Comparison of ENCODE assay signal across 22 mouse cellular contexts in genomic region chr7:46049981-46050380, GRCm38 (mm10). TPM values are rescaled to one million over a fixed set of nuclear protein-coding genes. Genes with fewer than 3 reads are reported as not detected.
"Had no signal": no experiment of that assay in that cellular context is flagged by ENCODE, and none has a peak within 500 bp of the region (broad histone marks: within the 10 kb centered on the region; RNA-seq: fewer than 3 reads in every experiment).

No protein-coding gene starts in this region.

- H3K9me3 ChIP-seq: lung, embryonic 15.5 days; megakaryocyte, embryonic 14.5 days; midbrain, embryonic 13.5 days; neural tube, embryonic 12.5 days; stomach, embryonic 15.5 days had no signal

- H3K4me3 ChIP-seq: lung, embryonic 15.5 days; megakaryocyte, embryonic 14.5 days; midbrain, embryonic 13.5 days; neural tube, embryonic 12.5 days; stomach, embryonic 15.5 days had no signal

- DNase-seq: liver, postnatal 0 days; lung, adult 2 months; lung, postnatal 14 days; lung, postnatal 36 days; right cerebral cortex, postnatal 14 days; thymus, adult 2 months; thymus, postnatal 25 days; thymus, postnatal 4 days had no signal

- H3K4me1 ChIP-seq: lung, embryonic 15.5 days; midbrain, embryonic 13.5 days; neural tube, embryonic 12.5 days; stomach, embryonic 15.5 days had no signal

- ATAC-seq: liver, postnatal 0 days; lung, postnatal 0 days; midbrain, embryonic 13.5 days; midbrain, embryonic 16.5 days had no signal

- H3K27ac ChIP-seq: lung, embryonic 15.5 days; macrophage; midbrain, embryonic 13.5 days; neural tube, embryonic 12.5 days; stomach, embryonic 15.5 days; stomach, postnatal 0 days had no signal

- H3K9ac ChIP-seq: liver, postnatal 0 days; lung, embryonic 15.5 days; midbrain, embryonic 13.5 days; neural tube, embryonic 12.5 days; stomach, embryonic 15.5 days had no signal

- H3K4me2 ChIP-seq: lung, embryonic 15.5 days; midbrain, embryonic 11.5 days; midbrain, embryonic 13.5 days; neural tube, embryonic 12.5 days; stomach, embryonic 15.5 days had no signal

- H3K27me3 ChIP-seq: lung, embryonic 15.5 days; megakaryocyte, embryonic 14.5 days; midbrain, embryonic 13.5 days; neural tube, embryonic 12.5 days; stomach, embryonic 15.5 days had no signal

RNA-seq across cellular contexts. Expression of gene Abcc6, which starts 19.9 kb away (rescaled TPM):
- total RNA-seq: megakaryocyte progenitor cell, adult 5-6 weeks; monocyte, adult 5-6 weeks; neutrophil, adult 5-6 weeks had no signal
- polyA plus RNA-seq: macrophage had no signal

RNA-seq across cellular contexts. Expression of gene Kcnj11, which starts 50.6 kb away (rescaled TPM):
- total RNA-seq: megakaryocyte progenitor cell, adult 5-6 weeks; monocyte, adult 5-6 weeks; neutrophil, adult 5-6 weeks had no signal
- polyA plus RNA-seq: liver, postnatal 0 days; macrophage; spleen, adult 2 months had no signal
